Mouse (Mus musculus) layer of hippocampus, adult 2 months (tissue): ENCODE data around the gene Gm28038. TPM values are rescaled to one million over a fixed set of nuclear protein-coding genes. Genes with fewer than 3 reads are reported as not detected.
A peak's percentile ranks its signal among the peaks of the same experiment; 100 is the strongest.

Experiments
- DNase-seq, 2 experiments: peaks; one replicate each; pipeline ENCODE4 v3.0.0; 2022; ENCODE audit warnings: low spot score in 2 of 2
- H3K27ac ChIP-seq: fragments of 200-600 bp; 2 replicates; pipeline ENCODE4 v1.8.1; 2022
- H3K4me3 ChIP-seq: fragments of 200-600 bp; 2 replicates; pipeline ENCODE4 v1.8.1; 2022; ENCODE audit warnings: mild to moderate bottlenecking
- CTCF ChIP-seq: fragments of 200-600 bp; conservative IDR thresholded peaks from 2 replicates; pipeline ENCODE4 v1.8.1; 2022; ENCODE audit warnings: antibody characterized with exemption, mild to moderate bottlenecking, moderate library complexity
- long read RNA-seq, 2 experiments: library from polyadenylated mRNA; stranded (forward); transcript quantifications; one replicate each; pipeline ENCODE4 v2.0.0; 2021; ENCODE audit warnings: borderline mapping rate in 2 of 2
- total RNA-seq, 2 experiments: library from RNA; stranded (reverse); gene quantifications; 2 replicates each; pipeline ENCODE4 v1.2.3; 2021

Gm28038 gene
- total RNA-seq: not detected
- long read RNA-seq, experiment 1: 0 reads
- long read RNA-seq, experiment 2, partial matches to known transcripts: 0 of 1 reads
- long read RNA-seq, experiment 2, other reads (novel, unspliced or antisense): 1 of 1 reads

DNA sequence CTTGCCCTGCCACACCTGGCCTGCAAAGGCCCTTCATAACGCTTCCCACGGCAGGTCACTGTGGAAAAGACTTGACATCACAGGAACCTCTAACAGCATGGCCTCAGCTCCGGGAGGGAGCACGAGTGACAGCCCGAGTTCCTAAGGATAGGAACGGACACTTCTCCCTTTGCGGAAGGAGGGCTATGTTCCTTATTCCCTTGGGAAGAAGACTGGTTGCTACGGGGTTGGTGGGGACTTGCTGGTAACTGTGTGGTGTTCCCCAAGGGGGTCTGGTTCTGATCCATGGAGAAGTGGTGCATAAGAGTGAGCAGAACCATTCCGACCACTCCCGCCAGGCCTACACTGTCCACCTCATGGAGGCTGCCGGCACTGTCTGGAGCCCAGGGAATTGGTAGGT, at the start of gene Gm28038:
Gm28038 (plus strand) TSS at position 301 of the 400 bp plus-strand sequence.
- no peak for TF ChIP-seq CTCF
- DNase-seq: no peak
- H3K4me3 ChIP-seq: no peak within 1 kb of the TSS
- no peak within 1 kb of the TSS for H3K27ac ChIP-seq

DNA sequence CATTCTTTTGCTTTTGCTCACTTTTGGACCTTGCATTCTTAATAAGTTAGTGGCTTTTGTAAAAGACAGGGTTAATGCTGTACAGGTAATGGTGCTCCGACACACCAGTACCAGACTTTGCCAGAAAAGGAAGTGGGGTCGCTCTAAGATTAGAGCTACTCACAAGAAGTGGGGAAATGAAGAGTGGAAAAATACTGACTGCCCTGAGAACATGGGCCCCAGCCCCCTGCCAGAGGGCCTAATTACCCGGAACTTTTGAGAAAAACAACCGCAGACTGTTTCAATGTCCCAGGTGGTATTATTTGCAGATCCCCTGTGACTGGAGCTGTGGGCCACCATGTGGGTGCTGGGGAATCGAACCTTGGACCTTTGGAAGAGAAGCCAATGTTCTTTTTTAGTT, 45.2 kb upstream of the Gm28038 start:
- no peak for DNase-seq
- Histone ChIP-seq H3K27ac (no peak overlapping the region), H3K4me3 (no peak overlapping the region)
- no peak for TF ChIP-seq CTCF

DNA sequence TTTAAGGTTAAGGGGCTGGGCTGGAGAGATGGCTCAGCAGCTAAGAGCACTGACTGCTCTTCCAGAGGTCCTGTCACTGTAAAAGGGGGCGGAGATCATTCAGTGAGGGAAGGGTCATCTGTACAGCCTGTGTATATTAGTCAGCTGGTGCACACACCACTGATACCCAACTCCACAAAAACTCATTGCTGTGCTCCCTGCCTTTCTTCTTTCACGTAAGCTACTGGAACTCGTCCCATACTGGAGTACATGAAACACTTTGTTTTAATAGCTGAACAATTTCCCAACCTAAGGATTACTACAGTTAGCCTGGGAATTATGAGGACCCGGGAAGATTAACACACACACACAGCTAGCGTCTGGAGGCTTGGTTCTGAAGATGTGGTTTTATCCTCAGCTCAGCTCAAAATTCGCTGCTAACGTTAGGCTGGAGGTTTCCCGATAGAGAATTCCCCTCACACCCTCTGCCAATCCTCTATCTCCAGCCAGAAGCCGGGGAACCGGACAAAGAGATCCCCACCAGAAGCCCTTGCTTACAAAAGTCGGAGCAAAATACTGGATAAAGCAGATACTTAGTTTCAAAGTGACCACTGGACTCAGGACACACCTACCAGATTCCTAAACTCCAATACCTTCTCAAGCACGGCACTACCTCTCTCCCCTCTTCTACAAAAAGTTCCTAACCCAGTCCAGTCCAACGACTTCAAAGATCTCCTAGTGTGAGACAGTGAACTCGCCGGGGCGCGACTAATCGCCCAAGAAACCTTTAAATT, 44.2 kb upstream of the Gm28038 start:
- H3K4me3 ChIP-seq: peak overlapping the region; percentile 94
- TF ChIP-seq CTCF: no peak
- H3K27ac ChIP-seq: peak overlapping the region; percentile 96
- DNase-seq: no peak

DNA sequence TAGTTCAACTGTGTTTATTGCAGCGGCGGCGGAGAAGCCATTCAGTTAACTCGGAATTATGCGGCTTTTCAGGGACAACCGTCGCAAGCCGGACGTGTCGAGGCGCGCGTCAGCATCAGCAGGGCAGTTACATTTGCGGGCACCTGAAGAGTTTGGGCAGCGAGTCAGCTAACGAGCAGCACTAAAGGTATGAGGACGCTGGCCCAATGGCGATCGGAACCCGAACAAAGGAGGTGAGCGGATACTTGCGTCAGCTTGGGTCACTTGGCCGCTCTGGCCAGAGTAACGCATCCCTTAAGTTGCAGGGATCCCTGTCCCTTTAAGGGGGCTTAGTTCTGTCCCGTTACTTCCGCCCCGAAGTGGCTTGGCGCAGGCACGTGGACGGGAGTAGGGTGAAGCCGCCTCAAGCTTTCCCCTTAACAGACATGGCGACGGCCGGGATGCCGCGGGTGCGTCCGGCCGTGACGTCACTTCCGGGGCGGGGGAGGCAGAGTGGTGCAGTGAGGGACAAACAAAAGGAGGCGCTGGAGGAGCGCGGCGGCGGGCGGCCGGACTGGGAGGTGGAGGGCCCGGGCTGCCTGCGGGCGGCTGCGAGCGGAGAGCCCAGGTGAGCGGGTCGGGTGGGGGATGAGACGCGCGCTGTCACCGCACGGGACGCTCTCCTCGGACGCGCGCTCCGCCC, 43.5 kb upstream of the Gm28038 start, which contains the start of gene Lrrc8a:
Lrrc8a (plus strand) TSS at position 517 of the 682 bp plus-strand sequence.
- peak within 1 kb of the TSS; percentile 94 for H3K4me3 ChIP-seq
- peak within 1 kb of the TSS; percentile 96 for H3K27ac ChIP-seq
- TF ChIP-seq CTCF: peak; percentile 60
- peak; percentile 100 for DNase-seq

DNA sequence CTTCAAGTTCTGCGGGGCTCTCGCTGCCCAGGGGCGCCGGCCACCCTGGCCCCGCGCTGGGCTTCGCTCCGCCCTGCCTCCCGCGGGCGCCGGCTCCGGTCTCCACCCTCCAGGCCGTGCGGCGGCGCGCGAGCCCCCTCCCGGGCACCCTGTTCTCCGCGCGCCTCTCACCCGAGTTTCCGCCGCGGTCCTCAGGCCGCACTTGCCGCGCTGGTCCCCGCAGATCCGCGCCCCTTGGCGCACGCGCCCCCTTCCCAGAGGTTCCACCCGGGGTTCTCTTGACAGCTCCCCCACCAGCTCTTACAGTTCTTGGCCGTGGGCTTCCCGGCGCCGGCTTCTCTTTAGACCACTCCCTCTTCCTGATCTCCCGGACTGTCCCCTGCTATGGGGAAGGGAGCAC, 43.0 kb upstream of the Gm28038 start:
- DNase-seq: peak; percentile 48 to 67
- peak; percentile 31; the same call in 1 of the 2 replicates for TF ChIP-seq CTCF
- Histone ChIP-seq H3K27ac (peak overlapping the region; percentile 96), H3K4me3 (peak overlapping the region; percentile 94)

DNA sequence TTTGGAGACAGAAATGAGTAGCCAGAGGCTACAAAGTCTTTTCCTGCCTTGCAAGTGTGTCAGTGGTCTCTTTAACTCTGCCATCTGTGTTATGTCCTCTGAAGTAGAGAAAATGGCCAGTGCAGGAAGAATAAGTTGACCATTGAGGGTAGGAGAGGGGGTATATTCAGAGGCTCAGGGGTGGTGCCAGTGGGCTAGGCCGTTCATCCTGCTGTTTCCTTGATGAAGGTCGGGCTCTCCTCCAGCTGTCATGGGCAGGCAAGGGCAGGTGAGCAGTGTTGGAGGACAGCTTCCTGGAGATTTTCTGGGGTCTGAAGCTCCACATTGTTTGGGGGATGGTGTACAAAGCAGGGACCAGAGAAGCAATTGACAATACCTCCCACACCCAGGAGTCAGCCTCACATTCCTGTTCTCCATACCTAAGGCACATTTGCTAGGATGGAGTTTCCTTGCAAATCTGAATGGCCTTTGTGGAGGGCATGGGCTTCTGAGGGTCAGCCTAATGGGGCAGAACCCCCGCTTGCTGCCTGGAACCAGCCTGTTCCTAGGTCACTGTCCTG, 41.9 kb upstream of the Gm28038 start:
- DNase-seq: no peak
- no peak for TF ChIP-seq CTCF
- peak overlapping the region; percentile 96 for H3K27ac ChIP-seq
- peak overlapping the region; percentile 94 for H3K4me3 ChIP-seq

DNA sequence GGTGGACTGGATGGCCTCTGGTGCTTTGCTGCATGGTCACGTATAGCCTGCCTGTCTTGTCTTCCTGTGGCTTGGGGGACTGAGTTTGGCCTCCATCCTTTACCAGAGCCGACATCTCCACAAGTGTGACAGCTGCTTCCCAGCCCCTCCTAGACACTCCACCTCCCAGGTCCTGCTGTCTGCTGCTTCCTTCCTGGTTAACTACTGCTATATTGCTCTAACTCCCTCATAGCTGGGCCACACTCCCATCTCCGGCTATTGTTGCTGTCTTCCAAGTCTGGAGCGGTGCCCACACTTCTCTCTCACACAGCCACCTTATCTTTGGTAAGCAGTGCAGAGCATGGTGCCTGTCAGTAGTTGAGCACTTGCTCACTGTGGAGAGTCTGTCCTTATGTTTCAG, 41.1 kb upstream of the Gm28038 start:
- Histone ChIP-seq H3K4me3 (no peak overlapping the region; the same call in 1 of the 2 replicates), H3K27ac (peak overlapping the region; percentile 96)
- no peak for DNase-seq
- TF ChIP-seq CTCF: no peak

DNA sequence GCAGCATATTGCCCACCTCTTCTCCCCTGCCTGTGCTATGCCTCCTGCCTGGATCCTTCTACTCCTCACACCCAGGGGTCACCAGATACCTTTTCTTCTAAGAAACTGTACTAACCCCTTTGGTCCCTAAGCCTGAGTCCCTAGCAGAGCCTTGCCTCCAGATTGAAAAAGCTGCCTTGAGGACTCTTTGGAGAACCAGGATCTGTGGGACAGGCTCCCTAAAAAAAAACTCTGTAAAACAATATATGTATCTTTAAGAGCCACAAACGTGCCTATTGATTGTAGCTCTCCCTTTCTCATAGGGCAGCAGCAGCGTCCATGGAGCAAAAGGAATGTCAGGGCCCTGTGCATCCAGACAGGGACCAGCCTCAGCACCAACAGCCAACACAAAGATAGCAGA, 40.6 kb upstream of the Gm28038 start, which contains the start of gene Gm28035:
Gm28035 (plus strand) TSS at position 301 of the 400 bp plus-strand sequence.
- TF ChIP-seq CTCF: no peak
- H3K4me3 ChIP-seq: peak within 1 kb of the TSS; percentile 94; the same call in 1 of the 2 replicates
- peak within 1 kb of the TSS; percentile 96 for H3K27ac ChIP-seq
- DNase-seq: no peak

DNA sequence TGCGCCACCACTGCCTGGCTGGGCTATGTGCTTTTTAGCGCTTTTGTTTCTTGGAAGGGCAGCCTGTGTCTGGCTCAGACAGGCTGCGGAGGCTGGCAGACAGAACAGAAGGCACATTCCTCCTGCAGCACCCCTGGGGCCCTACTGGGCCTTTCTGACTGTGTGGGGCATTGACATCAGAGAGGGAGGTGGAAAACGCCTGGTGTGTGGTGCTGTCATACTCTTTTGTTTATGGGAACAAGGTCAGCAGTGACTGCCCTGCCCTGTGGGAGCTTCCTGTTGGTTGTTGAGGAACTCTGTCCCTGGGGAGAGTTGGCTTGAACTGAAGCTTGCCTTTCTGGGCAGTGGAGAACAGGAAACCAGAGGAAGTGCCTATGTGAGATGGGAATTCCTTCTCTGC, 38.3 kb upstream of the Gm28038 start:
- no peak for TF ChIP-seq CTCF
- H3K4me3 ChIP-seq: no peak overlapping the region
- DNase-seq: no peak
- H3K27ac ChIP-seq: peak overlapping the region; percentile 64

DNA sequence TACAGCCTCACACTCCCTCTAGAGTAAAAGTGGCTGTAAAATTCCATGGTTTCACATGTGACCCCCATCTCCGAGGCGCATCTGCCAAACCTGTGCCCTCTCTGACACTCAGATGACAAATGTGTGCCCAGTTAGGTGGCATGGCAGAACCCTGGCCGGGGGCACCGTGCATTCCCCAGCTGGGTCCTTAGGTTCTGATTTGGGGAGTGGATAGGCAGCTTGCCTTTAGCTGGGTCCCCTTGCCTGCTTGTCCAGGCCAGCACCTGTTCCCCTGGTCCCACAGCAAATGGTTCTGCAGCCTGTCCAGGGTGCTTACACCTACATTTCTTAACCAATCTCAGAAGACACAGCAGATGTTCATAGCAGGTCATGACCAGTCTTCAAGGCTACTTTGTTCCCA, 37.5 kb upstream of the Gm28038 start:
- Histone ChIP-seq H3K4me3 (no peak overlapping the region), H3K27ac (0 out of 2 replicates have a peak overlapping the region, but pooled peaks have one; percentile 64)
- no peak for TF ChIP-seq CTCF
- DNase-seq: no peak

DNA sequence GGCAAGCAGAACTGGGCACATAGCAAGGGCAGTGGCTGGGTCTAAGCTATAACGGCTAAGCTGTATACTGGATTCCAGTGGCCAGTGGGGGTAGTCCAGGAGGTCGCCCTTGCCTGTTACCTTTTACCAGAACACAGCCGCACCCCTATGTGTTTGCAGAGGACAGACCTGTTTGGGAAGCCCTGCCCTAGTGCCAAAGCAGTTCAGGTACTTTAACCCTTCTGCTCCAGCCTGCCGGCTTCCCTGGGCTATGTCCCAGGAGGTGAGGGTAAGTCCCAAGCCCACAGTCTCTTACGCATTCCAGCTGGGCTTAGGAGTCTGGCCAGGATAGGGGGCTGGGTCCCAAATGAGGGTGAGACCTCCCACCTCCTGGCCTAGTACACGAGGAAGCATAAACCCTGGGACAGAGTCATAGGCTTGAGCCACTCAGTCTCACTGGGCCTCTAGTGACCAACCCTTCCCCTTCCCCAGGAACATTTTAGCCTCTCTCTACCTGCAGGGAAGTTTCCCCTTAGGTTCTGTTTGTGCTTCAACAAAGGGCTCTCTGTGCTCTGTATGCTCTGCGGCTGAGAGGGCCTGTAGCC, 36.2 kb upstream of the Gm28038 start:
- no peak for TF ChIP-seq CTCF
- H3K4me3 ChIP-seq: no peak overlapping the region
- H3K27ac ChIP-seq: no peak overlapping the region
- no peak for DNase-seq

DNA sequence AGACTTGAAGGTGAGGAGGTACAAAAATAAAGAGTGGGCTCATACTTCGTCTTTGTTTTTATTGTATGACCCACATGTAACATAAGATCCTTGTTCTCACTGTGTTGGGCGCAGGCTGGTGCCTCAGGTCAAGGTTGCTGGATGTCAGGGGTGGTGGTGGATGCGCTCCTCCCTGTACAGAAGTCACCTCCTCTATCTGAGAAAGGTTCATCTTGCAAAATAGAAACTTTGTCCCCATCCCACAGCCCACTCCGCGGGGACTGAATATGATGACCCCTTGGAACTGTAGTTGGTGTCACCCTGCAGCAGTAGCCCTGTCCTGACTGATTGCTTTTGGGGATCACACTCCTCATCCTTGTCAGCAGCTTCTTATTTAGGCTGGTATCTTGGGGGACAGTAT, 33.8 kb upstream of the Gm28038 start:
- H3K4me3 ChIP-seq: no peak overlapping the region

More for the DNA sequence above, 33.8 kb upstream of the Gm28038 start:
- H3K27ac ChIP-seq: peak overlapping the region; percentile 48; the same call in 1 of the 2 replicates
- no peak for DNase-seq
- TF ChIP-seq CTCF: no peak
